Comparison of ENCODE assay signal across 15 mouse cellular contexts in genomic region chr7:144524427-144525191, GRCm38 (mm10). TPM values are rescaled to one million over a fixed set of nuclear protein-coding genes. Genes with fewer than 3 reads are reported as not detected.
DNase-seq lines count a peak whose midpoint lies in the region; ATAC-seq lines count a peak whose summit lies in the region.
"Had no signal": no experiment of that assay in that cellular context is flagged by ENCODE, and none has a peak within 500 bp of the region (broad histone marks: within the 10 kb centered on the region; RNA-seq: fewer than 3 reads in every experiment).

No protein-coding gene starts in this region.

- H3K36me3 ChIP-seq in heart, embryonic 12.5 days, result peaks cover 15% of the 10 kb centered on the region
- H3K36me3 ChIP-seq in forebrain, embryonic 16.5 days (ENCODE audit: control insufficient read depth, insufficient read depth), result 0 out of 2 replicates have a peak, but pooled peaks cover 3% of the 10 kb centered on the region

- no peaks in the 10 kb centered on the region for H3K27me3 ChIP-seq in heart, embryonic 12.5 days (replicated peaks)
- no peaks in the 10 kb centered on the region for H3K27me3 ChIP-seq in forebrain, embryonic 16.5 days (replicated peaks; ENCODE audit: control insufficient read depth, insufficient read depth, low read length)
- H3K27me3 ChIP-seq: embryonic facial prominence, embryonic 12.5 days; hindbrain, embryonic 12.5 days had no signal

- 0 out of 2 replicates have a peak, but pooled peaks have one; percentile 30 for ATAC-seq in heart, embryonic 12.5 days (ENCODE audit: insufficient number of reproducible peaks, low FRiP score)
- ATAC-seq in erythroid progenitor cell, adult 5-6 weeks (replicated peaks; ENCODE audit: low FRiP score, poor library complexity, severe bottlenecking), result 0 out of 2 replicates have a peak, but pooled peaks have one; percentile 22
- ATAC-seq in megakaryocyte progenitor cell, adult 5-6 weeks (replicated peaks; ENCODE audit: poor library complexity), result 0 out of 2 replicates have a peak, but pooled peaks have one; percentile 9
- no peak for ATAC-seq in forebrain, embryonic 16.5 days
- ATAC-seq: intestine, embryonic 16.5 days had no signal

- intact Hi-C loops in left cerebral cortex, postnatal 10 days (cut with DNase I), result no loop called here

- H3K9ac ChIP-seq in heart, embryonic 12.5 days, result no peak overlapping the region
- no peak overlapping the region for H3K9ac ChIP-seq in forebrain, embryonic 16.5 days (replicated peaks; ENCODE audit: low read depth, low read length)
- H3K9ac ChIP-seq: embryonic facial prominence, embryonic 12.5 days; hindbrain, embryonic 12.5 days had no signal

- no peak overlapping the region for H3K4me3 ChIP-seq in heart, embryonic 12.5 days
- no peak overlapping the region for H3K4me3 ChIP-seq in forebrain, embryonic 16.5 days (replicated peaks; ENCODE audit: low read length)
- H3K4me3 ChIP-seq: embryonic facial prominence, embryonic 12.5 days; hindbrain, embryonic 12.5 days had no signal

- no peak overlapping the region for H3K27ac ChIP-seq in heart, embryonic 12.5 days (ENCODE audit: poor library complexity, severe bottlenecking)
- H3K27ac ChIP-seq in forebrain, embryonic 16.5 days (ENCODE audit: low read length), result no peak overlapping the region
- H3K27ac ChIP-seq: embryonic facial prominence, embryonic 12.5 days; hindbrain, embryonic 12.5 days had no signal

- 69% methylated on average over 6 of the region's 6 CpGs for WGBS in heart, embryonic 12.5 days
- 83% methylated on average over 6 of the region's 6 CpGs for WGBS in forebrain, embryonic 16.5 days

- DNase-seq in heart, adult 11 months, result no peak
- DNase-seq in cerebellum, adult 8-10 months, result peak; percentile 76
- DNase-seq in left cerebral cortex, postnatal 10 days (ENCODE audit: extremely low spot score in 1 of 2, low spot score in 2 of 2), result no peak
- DNase-seq in frontal cortex, postnatal 25 days (ENCODE audit: low spot score in 2 of 2), result no peak
- DNase-seq: adrenal gland, postnatal 25 days; kidney, postnatal 25 days; lung, adult 2 months; thymus, adult 18-20 months had no signal

- no peak overlapping the region for H3K4me2 ChIP-seq in heart, embryonic 12.5 days
- no peak overlapping the region for H3K4me2 ChIP-seq in forebrain, embryonic 16.5 days (ENCODE audit: low read length)
- H3K4me2 ChIP-seq: embryonic facial prominence, embryonic 12.5 days; hindbrain, embryonic 12.5 days had no signal

- H3K4me1 ChIP-seq in heart, embryonic 12.5 days (replicated peaks), result peaks cover 34% of the 10 kb centered on the region
- no peaks in the 10 kb centered on the region for H3K4me1 ChIP-seq in forebrain, embryonic 16.5 days (replicated peaks; ENCODE audit: control insufficient read depth, insufficient read depth, low read length)
- H3K4me1 ChIP-seq: hindbrain, embryonic 12.5 days had no signal

- no peaks in the 10 kb centered on the region for H3K9me3 ChIP-seq in heart, embryonic 12.5 days (replicated peaks)
- H3K9me3 ChIP-seq in forebrain, embryonic 16.5 days (ENCODE audit: control insufficient read depth, low read length), result no peaks in the 10 kb centered on the region
- H3K9me3 ChIP-seq: embryonic facial prominence, embryonic 12.5 days; hindbrain, embryonic 12.5 days had no signal

RNA-seq across cellular contexts. Expression of gene Ppfia1, which starts 28.9 kb away (rescaled TPM):
- 29.2 and 35.2 TPM in 2 replicates for polyA plus RNA-seq in heart, embryonic 12.5 days (2016; fragmentation: Nextera tagmentation; extraction: Ambion mirVana)
- total RNA-seq in erythroid progenitor cell, adult 5-6 weeks (2015; ENCODE audit: low replicate concordance), result 24.9 and 83.4 TPM in 2 replicates
- total RNA-seq in erythroid progenitor cell, adult 5-6 weeks (2017; ENCODE audit: low replicate concordance), result 54.0 and 96.1 TPM in 2 replicates
- total RNA-seq in megakaryocyte progenitor cell, adult 5-6 weeks (2015), result 54.2 and 59.0 TPM in 2 replicates
- 29.6 and 51.7 TPM in 2 replicates for total RNA-seq in megakaryocyte progenitor cell, adult 5-6 weeks (2017)
- polyA plus RNA-seq in forebrain, embryonic 16.5 days (2015; fragmentation: Nextera tagmentation; extraction: Ambion mirVana), result 30.4 and 34.6 TPM in 2 replicates
- total RNA-seq in left cerebral cortex, postnatal 10 days (2021), result 10 to 100 TPM; 33.5 to 35.9 TPM

RNA-seq across cellular contexts. Expression of gene Cttn, which starts 53.8 kb away (rescaled TPM):
- 143 and 144 TPM in 2 replicates for polyA plus RNA-seq in heart, embryonic 12.5 days (2016; fragmentation: Nextera tagmentation; extraction: Ambion mirVana)
- total RNA-seq in erythroid progenitor cell, adult 5-6 weeks (2015; ENCODE audit: low replicate concordance), result 1.3 and 4.3 TPM in 2 replicates
- 4.1 and 6.9 TPM in 2 replicates for total RNA-seq in erythroid progenitor cell, adult 5-6 weeks (2017; ENCODE audit: low replicate concordance)
- total RNA-seq in megakaryocyte progenitor cell, adult 5-6 weeks (2015), result 0.73 and 3.1 TPM in 2 replicates
- total RNA-seq in megakaryocyte progenitor cell, adult 5-6 weeks (2017), result 7.9 and 13.0 TPM in 2 replicates
- 181 and 189 TPM in 2 replicates for polyA plus RNA-seq in forebrain, embryonic 16.5 days (2015; fragmentation: Nextera tagmentation; extraction: Ambion mirVana)
- 100 to 1,000 TPM; 122 to 136 TPM for total RNA-seq in left cerebral cortex, postnatal 10 days (2021)

RNA-seq across cellular contexts. Expression of gene Fadd, which starts 57.7 kb away (rescaled TPM):
- 12.1 and 12.3 TPM in 2 replicates for polyA plus RNA-seq in heart, embryonic 12.5 days (2016; fragmentation: Nextera tagmentation; extraction: Ambion mirVana)
- total RNA-seq in erythroid progenitor cell, adult 5-6 weeks (2015; ENCODE audit: low replicate concordance), result 2.9 and 6.7 TPM in 2 replicates
- 0.51 and 0.91 TPM in 2 replicates for total RNA-seq in erythroid progenitor cell, adult 5-6 weeks (2017; ENCODE audit: low replicate concordance)
- 9.5 and 12.2 TPM in 2 replicates for total RNA-seq in megakaryocyte progenitor cell, adult 5-6 weeks (2015)
- 6.8 and 7.7 TPM in 2 replicates for total RNA-seq in megakaryocyte progenitor cell, adult 5-6 weeks (2017)
- 5.2 and 5.8 TPM in 2 replicates for polyA plus RNA-seq in forebrain, embryonic 16.5 days (2015; fragmentation: Nextera tagmentation; extraction: Ambion mirVana)
- 1 to 10 TPM; 2.2 to 3.0 TPM for total RNA-seq in left cerebral cortex, postnatal 10 days (2021)

Comparison
In these comparisons a context has a peak if more than half of its experiments do, and no peak if none do; other contexts are left out.
1. RNA of gene Cttn, which starts 53.8 kb away (total RNA-seq): 122 to 136 TPM in left cerebral cortex, postnatal 10 days; 0.73 to 13.0 TPM in megakaryocyte progenitor cell, adult 5-6 weeks and 1.3 to 6.9 TPM in erythroid progenitor cell, adult 5-6 weeks; every median in the first group is over 4 times any median in the second.